Mouse (Mus musculus) spleen, embryonic (tissue): ENCODE measurements around the gene Gm4787.
"Not testable (repeated sequence)": the region's sequence is repeated elsewhere in the genome, so short reads cannot be mapped to it uniquely, and the experiment has no call there.

Source experiments
- CTCF ChIA-PET: fragments of 350-600 bp; sonication (Branson Sonifier 250); formaldehyde crosslinking; loops from one replicate; lab custom pipeline; 2022; lab: Charles Lee

Gene Gm4787

GRCm38 (mm10) chr12:81379364-81379763 is at the start of gene Gm4787:
TSS of gene Gm4787 (minus strand) at chr12:81379464.
- CTCF ChIA-PET, result not testable (repeated sequence)

GRCm38 (mm10) chr12:81421846-81422245 is 42.6 kb upstream of the Gm4787 start, which contains the start of gene Adam4:
TSS of gene Adam4 (minus strand) at chr12:81421946.
- CTCF ChIA-PET, result no interaction called here

- CTCF ChIA-PET, result no interaction called here
Observed at GRCm38 (mm10) chr12:81413211-81413610, 33.9 kb upstream of the Gm4787 start.

- CTCF ChIA-PET, result no interaction called here
Observed at GRCm38 (mm10) chr12:81408966-81409365, 29.7 kb upstream of the Gm4787 start.

GRCm38 (mm10) chr12:81402187-81402586 is 22.9 kb upstream of the Gm4787 start:
- CTCF ChIA-PET, result no interaction called here

GRCm38 (mm10) chr12:81333841-81334240 is 45.4 kb downstream of the Gm4787 start:
- CTCF ChIA-PET, result no interaction called here

GRCm38 (mm10) chr12:81332875-81333421 is 46.3 kb downstream of the Gm4787 start, which contains the start of gene Slc8a3:
TSS of gene Slc8a3 (minus strand) at chr12:81333180.
- CTCF ChIA-PET, result interaction anchor here (0.5 kb wide), 1 partner anchor 14 kb away, joined by 4 read pairs; no protein-coding TSS in a partner anchor

GRCm38 (mm10) chr12:81331937-81332874 is 47.1 kb downstream of the Gm4787 start:
- CTCF ChIA-PET, result interaction anchor here (0.5 to 0.6 kb wide), 2 partner anchors 15 to 197 kb away, joined by 3 to 4 read pairs; no protein-coding TSS in a partner anchor

- CTCF ChIA-PET, result interaction anchor here (0.5 kb wide), 1 partner anchor 394 kb away, joined by 4 read pairs; no protein-coding TSS in a partner anchor
Observed at GRCm38 (mm10) chr12:81331046-81331638, 48.1 kb downstream of the Gm4787 start.
